ENCODE assay signal across 8 mouse cellular contexts in the genomic region with DNA sequence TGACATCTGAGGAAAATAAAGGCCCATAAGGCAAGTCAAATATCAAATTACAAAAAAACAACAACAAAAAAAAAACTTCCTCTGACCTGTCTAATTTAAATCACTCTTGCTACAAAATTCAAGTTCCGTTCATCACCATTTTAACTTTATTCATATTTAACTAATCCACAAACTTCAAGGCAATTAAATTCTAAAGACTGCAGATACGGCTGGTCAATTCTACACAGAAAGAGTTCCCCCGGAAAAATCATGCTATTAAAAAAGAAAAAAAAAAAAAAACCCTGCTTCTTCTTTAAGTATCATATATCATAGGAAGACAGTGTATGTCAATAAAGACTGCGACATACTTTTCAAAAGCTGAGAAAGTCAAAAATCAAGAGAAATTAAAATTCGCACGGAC. TPM values are rescaled to one million over a fixed set of nuclear protein-coding genes. Genes with fewer than 3 reads are reported as not detected.
DNase-seq lines count a peak whose midpoint lies in the region; ATAC-seq and TF ChIP-seq lines count a peak whose summit lies in the region.

No protein-coding gene starts in this region.

- H3K79me2 ChIP-seq in MEL (ENCODE audit: control insufficient read depth, insufficient read depth, low read length, poor library complexity), result peaks cover 41% of the 10 kb centered on the region

- peaks cover 9% of the 10 kb centered on the region for H3K36me3 ChIP-seq in heart, embryonic 16.5 days (ENCODE audit: control insufficient read depth, insufficient read depth)
- peaks cover 44 to 49% of the 10 kb centered on the region in 2 experiments for H3K36me3 ChIP-seq in MEL (ENCODE audit: control insufficient read depth in 1 of 2, insufficient read depth in 2 of 2, low read length in 2 of 2)
- H3K36me3 ChIP-seq in hindbrain, embryonic 12.5 days, result peaks cover 27% of the 10 kb centered on the region
- peaks cover 38% of the 10 kb centered on the region for H3K36me3 ChIP-seq in midbrain, embryonic 12.5 days

- no peak for DNase-seq in heart, postnatal 14 days
- no peak for DNase-seq in MEL (ENCODE audit: low read depth, low spot score)
- DNase-seq in urinary bladder, adult 2 months (ENCODE audit: low spot score), result no peak
- no peak for DNase-seq in layer of hippocampus, postnatal 25 days (ENCODE audit: extremely low spot score in 1 of 2, low spot score in 1 of 2)
- no peak for DNase-seq in right cerebral cortex, postnatal 14 days

- intact Hi-C loops in heart, postnatal 14 days (cut with DNase I), result no loop called here

- 17% methylated on average over 6 of the region's 6 CpGs for WGBS in heart, embryonic 16.5 days
- 28% methylated on average over 6 of the region's 6 CpGs for WGBS in hindbrain, embryonic 12.5 days
- 27% methylated on average over 6 of the region's 6 CpGs for WGBS in midbrain, embryonic 12.5 days

- no peak for ATAC-seq in heart, embryonic 16.5 days (replicated peaks; ENCODE audit: extremely low read depth, insufficient read depth, low FRiP score)
- ATAC-seq in hindbrain, embryonic 12.5 days (ENCODE audit: low FRiP score), result no peak
- ATAC-seq in midbrain, embryonic 12.5 days (ENCODE audit: low FRiP score, low read depth), result no peak

- no peak for TF ChIP-seq EP300 in MEL (IDR thresholded peaks at IDR 0.05; ENCODE audit: low read depth in 1 of 2, low read length in 2 of 2)

- peak overlapping the region; percentile 98 for H3K27ac ChIP-seq in heart, embryonic 16.5 days (ENCODE audit: low read length)
- peak overlapping the region; percentile 74 for H3K27ac ChIP-seq in MEL (ENCODE audit: control insufficient read depth, low read depth, low read length)
- H3K27ac ChIP-seq in hindbrain, embryonic 12.5 days, result peak overlapping the region; percentile 98; the same call in 1 of the 2 replicates
- no peak overlapping the region for H3K27ac ChIP-seq in midbrain, embryonic 12.5 days (replicated peaks)

- peak overlapping the region; percentile 96 for H3K9ac ChIP-seq in heart, embryonic 16.5 days (ENCODE audit: low read length)
- H3K9ac ChIP-seq in MEL (ENCODE audit: control insufficient read depth, low read depth, low read length, poor library complexity, severe bottlenecking), result peak overlapping the region; percentile 99
- peak overlapping the region; percentile 97 for H3K9ac ChIP-seq in hindbrain, embryonic 12.5 days
- peak overlapping the region; percentile 97 for H3K9ac ChIP-seq in midbrain, embryonic 12.5 days (replicated peaks)

- no peak for TF ChIP-seq RAD21 in MEL (IDR thresholded peaks at IDR 0.05; ENCODE audit: low read depth, low read length)

- H3K27me3 ChIP-seq in heart, embryonic 16.5 days (ENCODE audit: control insufficient read depth, insufficient read depth, low read length), result no peaks in the 10 kb centered on the region
- no peaks in the 10 kb centered on the region for H3K27me3 ChIP-seq in MEL (ENCODE audit: control insufficient read depth in 1 of 2, insufficient read depth in 2 of 2, low read length in 2 of 2)
- no peaks in the 10 kb centered on the region for H3K27me3 ChIP-seq in hindbrain, embryonic 12.5 days
- no peaks in the 10 kb centered on the region for H3K27me3 ChIP-seq in midbrain, embryonic 12.5 days

- peaks cover 16% of the 10 kb centered on the region for H3K4me1 ChIP-seq in heart, embryonic 16.5 days (ENCODE audit: control insufficient read depth, insufficient read depth, low read length)
- peaks cover 5 to 25% of the 10 kb centered on the region in 2 experiments for H3K4me1 ChIP-seq in MEL (ENCODE audit: control insufficient read depth in 1 of 2, insufficient read depth in 2 of 2, low read length in 2 of 2)
- peaks cover 15% of the 10 kb centered on the region for H3K4me1 ChIP-seq in hindbrain, embryonic 12.5 days
- H3K4me1 ChIP-seq in midbrain, embryonic 12.5 days, result peaks cover 13% of the 10 kb centered on the region

- peak overlapping the region; percentile 99 for H3K4me3 ChIP-seq in heart, embryonic 16.5 days (ENCODE audit: low read length)
- peak overlapping the region; percentile 93 to 97 for H3K4me3 ChIP-seq in MEL (ENCODE audit: control insufficient read depth in 1 of 2, insufficient read depth in 1 of 2, low read depth in 2 of 2, low read length in 2 of 2)
- peak overlapping the region; percentile 95 for H3K4me3 ChIP-seq in hindbrain, embryonic 12.5 days
- H3K4me3 ChIP-seq in midbrain, embryonic 12.5 days, result peak overlapping the region; percentile 99

- H3K4me2 ChIP-seq in heart, embryonic 16.5 days (ENCODE audit: low read depth, low read length), result peak overlapping the region; percentile 73
- H3K4me2 ChIP-seq in hindbrain, embryonic 12.5 days (replicated peaks), result peak overlapping the region; percentile 57
- H3K4me2 ChIP-seq in midbrain, embryonic 12.5 days (replicated peaks), result peak overlapping the region; percentile 64

- no peaks in the 10 kb centered on the region for H3K9me3 ChIP-seq in heart, embryonic 16.5 days (replicated peaks; ENCODE audit: control insufficient read depth, low read length)
- no peaks in the 10 kb centered on the region for H3K9me3 ChIP-seq in MEL (replicated peaks; ENCODE audit: insufficient read depth, low read length)
- no peaks in the 10 kb centered on the region for H3K9me3 ChIP-seq in hindbrain, embryonic 12.5 days (replicated peaks)
- H3K9me3 ChIP-seq in midbrain, embryonic 12.5 days, result no peaks in the 10 kb centered on the region

- TF ChIP-seq CTCF in MEL (IDR thresholded peaks at IDR 0.05 in 2 of 3, conservative IDR thresholded peaks at IDR 0.05 in 1 of 3; ENCODE audit: control insufficient read depth in 1 of 3, insufficient read depth in 1 of 3, low read depth in 2 of 3, low read length in 3 of 3, poor library complexity in 1 of 3, severe bottlenecking in 1 of 3), result no peak

- TF ChIP-seq POLR2A in MEL (IDR thresholded peaks at IDR 0.05; ENCODE audit: control insufficient read depth in 1 of 2, insufficient read depth in 1 of 2, low read depth in 1 of 2, low read length in 2 of 2, poor library complexity in 1 of 2), result no peak

TF ChIP-seq in MEL, 35 proteins besides CTCF, POLR2A, EP300 and RAD21:
- peak; percentile 60; the same call in 1 of the 2 replicates for TF ChIP-seq ZNF384 (IDR thresholded peaks at IDR 0.05; ENCODE audit: low read depth, low read length)
- TF ChIP-seq CHD1 (IDR thresholded peaks at IDR 0.05; ENCODE audit: low read depth, low read length), result peak; percentile 11; the same call in 1 of the 2 replicates
- no peak for TF ChIP-seq SIN3A (IDR thresholded peaks at IDR 0.05; ENCODE audit: low read length)

RNA-seq across cellular contexts. Expression of a gene that starts 1.0 kb away (rescaled TPM):
- polyA plus RNA-seq in heart, embryonic 16.5 days (2015; fragmentation: Nextera tagmentation; extraction: Ambion mirVana), result 25.5 and 28.0 TPM in 2 replicates
- total RNA-seq in heart, postnatal 14 days (2021), result 10 to 100 TPM; 29.7 to 31.6 TPM
- 27.5 and 29.3 TPM in 2 replicates for total RNA-seq in MEL (2012; rRNA removed)
- polyA plus RNA-seq in MEL (2012; ENCODE audit: insufficient read depth in 1 of 2, insufficient read length in 2 of 2, low read depth in 1 of 2, low replicate concordance in 2 of 2, missing spikeins in 1 of 2), result 100 to 1,000 TPM; 114 to 166 TPM
- 40.9 and 41.4 TPM in 2 replicates for polyA plus RNA-seq in hindbrain, embryonic 12.5 days (2016; fragmentation: Nextera tagmentation; extraction: Ambion mirVana)
- polyA plus RNA-seq in midbrain, embryonic 12.5 days (2016; fragmentation: Nextera tagmentation; extraction: Ambion mirVana), result 44.5 and 45.7 TPM in 2 replicates
- polyA plus RNA-seq in urinary bladder, adult 2 months (2012; rRNA removed), result 26.1 and 28.5 TPM in 2 replicates
- total RNA-seq in layer of hippocampus, postnatal 25 days (2021), result 10 to 100 TPM; 36.9 to 39.7 TPM

RNA-seq across cellular contexts. Expression of a gene that starts 17.9 kb away (rescaled TPM):
- polyA plus RNA-seq in heart, embryonic 16.5 days (2015; fragmentation: Nextera tagmentation; extraction: Ambion mirVana), result 3.5 TPM in 1 of 2 replicates, not detected in the other
- total RNA-seq in heart, postnatal 14 days (2021), result not detected
- total RNA-seq in MEL (2012; rRNA removed), result 4.8 and 5.4 TPM in 2 replicates
- 10 to 100 TPM in 1 of 2 experiments, not detected in 1; 53.0 TPM for polyA plus RNA-seq in MEL (2012; ENCODE audit: insufficient read depth in 1 of 2, insufficient read length in 2 of 2, low read depth in 1 of 2, low replicate concordance in 2 of 2, missing spikeins in 1 of 2)
- polyA plus RNA-seq in hindbrain, embryonic 12.5 days (2016; fragmentation: Nextera tagmentation; extraction: Ambion mirVana), result not detected in 2 replicates
- not detected in 2 replicates for polyA plus RNA-seq in midbrain, embryonic 12.5 days (2016; fragmentation: Nextera tagmentation; extraction: Ambion mirVana)
- polyA plus RNA-seq in urinary bladder, adult 2 months (2012; rRNA removed), result not detected in 2 replicates
- not detected for total RNA-seq in layer of hippocampus, postnatal 25 days (2021)
